Mouse (Mus musculus): ENCODE measurements at regions not wholly inside any gene's neighbourhood (a gene's known extent, or its start where the extent isn't known, plus 50 kb on each side); places are given as distances from the start of the nearest gene placed in this dataset.

- TF ChIP-seq POLR2AphosphoS2 (IDR thresholded peaks at IDR 0.05; ENCODE audit: insufficient read length, low read depth) (no peak), POLR2A (IDR thresholded peaks at IDR 0.05; ENCODE audit: insufficient read length, low read depth) (no peak)
Measured at GRCm38 (mm10) chr9:115800624-115801023, 108.6 kb upstream of the Gadl1 start.

Data from myocyte (in vitro differentiated cells).